Mouse (Mus musculus) bone marrow, adult 2 months (tissue): ENCODE results near the gene Rae1.

Experiments used
- CTCF ChIP-seq: fragments of 200-500 bp; IDR thresholded peaks from 2 replicates; pipeline ENCODE4 v1.5.1; 2011; ENCODE audit warnings: low read length, control low read depth; ENCODE audit not compliant: control insufficient read depth, insufficient read depth
- POLR2A ChIP-seq: fragments of 200-500 bp; IDR thresholded peaks from 2 replicates; pipeline ENCODE4 v1.6.1; 2011; ENCODE audit warnings: low read depth, mild to moderate bottlenecking, control low read depth, low read length, borderline replicate concordance; ENCODE audit not compliant: control insufficient read depth

- TF ChIP-seq CTCF (no peak), POLR2A (no peak)
These were observed 49.9 kb downstream of the Rae1 start for GRCm38 (mm10) chr2:173049817-173050216.
